Mouse (Mus musculus): ENCODE data around the gene Opcml. TPM values are rescaled to one million over a fixed set of nuclear protein-coding genes. Genes with fewer than 3 reads are reported as not detected.

Gene Opcml
- total and polyA plus RNA-seq, 3 experiments = 0.94 to 1.3 (median 1.2) TPM

DNA sequence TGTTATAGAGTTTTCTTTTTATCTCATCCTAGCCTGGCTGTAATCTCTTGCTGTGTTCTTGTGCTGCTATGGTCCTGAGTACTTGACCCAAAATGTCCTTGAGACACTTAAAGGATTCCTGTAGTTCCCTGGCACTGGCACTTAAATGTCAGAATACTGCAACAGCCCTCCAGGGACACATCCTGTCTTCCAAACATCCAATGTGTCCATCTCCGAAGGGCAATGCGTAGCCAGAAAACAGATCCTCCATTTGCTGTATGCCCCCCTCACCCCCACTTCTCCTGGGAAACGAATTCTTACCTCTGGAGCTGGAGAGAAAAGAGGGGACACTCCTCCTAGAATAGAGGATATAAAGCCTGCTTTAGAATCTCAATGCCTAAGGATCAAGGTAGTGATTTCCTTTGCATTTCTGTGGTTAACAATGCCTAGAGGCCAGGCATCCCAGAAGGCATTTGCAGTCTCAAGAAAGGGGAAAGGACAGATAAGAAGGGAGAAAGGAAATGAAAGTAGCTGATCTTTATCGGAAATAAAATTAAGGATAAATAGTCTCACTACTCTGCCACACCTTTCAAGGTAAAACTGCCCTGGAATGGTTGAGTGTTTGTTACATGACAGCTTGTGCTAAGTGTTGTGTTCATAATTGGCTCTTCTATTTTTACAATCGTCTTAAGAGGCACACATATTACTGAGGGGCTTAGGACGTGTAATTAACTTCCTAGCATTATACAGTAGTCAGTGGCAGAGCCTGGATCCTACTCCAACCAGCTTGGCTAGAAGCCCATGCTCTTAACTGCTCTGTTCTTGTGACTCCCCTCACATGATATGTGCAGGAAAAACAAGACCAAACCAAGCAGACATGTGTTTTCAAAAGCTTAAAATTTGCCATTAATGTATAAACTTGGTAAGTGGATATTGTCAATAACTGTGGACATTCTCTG is 823.4 kb downstream of the Opcml start:
- DNase-seq = no peak
- Histone ChIP-seq H3K27ac (no peak overlapping the region), H3K4me1 (ENCODE audit: control insufficient read depth, insufficient read depth, low read length) (no peaks in the 10 kb centered on the region; the same call in 1 of the 2 replicates), H3K9ac (ENCODE audit: low read depth, low read length) (no peak overlapping the region), H3K27me3 (ENCODE audit: control insufficient read depth, insufficient read depth, low read length) (no peaks in the 10 kb centered on the region), H3K79me2 (replicated peaks; ENCODE audit: control insufficient read depth, insufficient read depth, low read length) (no peaks in the 10 kb centered on the region), H3K36me3 (ENCODE audit: control insufficient read depth, insufficient read depth, low read length) (no peaks in the 10 kb centered on the region), H3K4me3 (no peak overlapping the region)
- intact Hi-C loops (cut with DNase I) = no loop called here
- no peak for TF ChIP-seq CTCF (IDR thresholded peaks at IDR 0.05)
- TF ChIP-seq POLR2A (IDR thresholded peaks at IDR 0.05; ENCODE audit: insufficient read depth, low read depth, low read length) = no peak
- TF ChIP-seq EP300 (IDR thresholded peaks at IDR 0.05; ENCODE audit: insufficient read depth, low read depth, low read length) = no peak
- 42% methylated on average over 6 of the region's 6 CpGs for WGBS

- intact Hi-C loops (cut with DNase I) = no loop called here
- TF ChIP-seq EP300 (IDR thresholded peaks at IDR 0.05; ENCODE audit: insufficient read depth, low read depth, low read length) = no peak
- no peak for TF ChIP-seq POLR2A (IDR thresholded peaks at IDR 0.05; ENCODE audit: insufficient read depth, low read depth, low read length)
- no peak for TF ChIP-seq CTCF (IDR thresholded peaks at IDR 0.05)
- H3K4me3 ChIP-seq = no peak overlapping the region
- no peak overlapping the region for H3K9ac ChIP-seq (ENCODE audit: low read depth, low read length)
- no peaks in the 10 kb centered on the region for H3K36me3 ChIP-seq (ENCODE audit: control insufficient read depth, insufficient read depth, low read length)
- no peaks in the 10 kb centered on the region for H3K27me3 ChIP-seq (ENCODE audit: control insufficient read depth, insufficient read depth, low read length)
- no peak overlapping the region for H3K27ac ChIP-seq
- H3K4me1 ChIP-seq (ENCODE audit: control insufficient read depth, insufficient read depth, low read length) = no peaks in the 10 kb centered on the region; the same call in 1 of the 2 replicates
- no peaks in the 10 kb centered on the region for H3K79me2 ChIP-seq (replicated peaks; ENCODE audit: control insufficient read depth, insufficient read depth, low read length)
- DNase-seq = no peak
Measured at GRCm38 (mm10) chr9:28615447-28615846, 824.9 kb downstream of the Opcml start.

GRCm38 (mm10) chr9:28617666-28618065 is 827.1 kb downstream of the Opcml start:
- no peak overlapping the region for H3K27ac ChIP-seq
- no peak overlapping the region for H3K4me3 ChIP-seq
- H3K27me3 ChIP-seq (ENCODE audit: control insufficient read depth, insufficient read depth, low read length) = no peaks in the 10 kb centered on the region
- TF ChIP-seq CTCF (IDR thresholded peaks at IDR 0.05) (no peak), POLR2A (IDR thresholded peaks at IDR 0.05; ENCODE audit: insufficient read depth, low read depth, low read length) (no peak), EP300 (IDR thresholded peaks at IDR 0.05; ENCODE audit: insufficient read depth, low read depth, low read length) (no peak)
- no peaks in the 10 kb centered on the region for H3K36me3 ChIP-seq (ENCODE audit: control insufficient read depth, insufficient read depth, low read length)
- WGBS = 65% methylated on average over 1 of the region's 1 CpGs
- DNase-seq = no peak
- intact Hi-C loops (cut with DNase I) = no loop called here
- H3K4me1 ChIP-seq (ENCODE audit: control insufficient read depth, insufficient read depth, low read length) = no peaks in the 10 kb centered on the region; the same call in 1 of the 2 replicates
- no peaks in the 10 kb centered on the region for H3K79me2 ChIP-seq (replicated peaks; ENCODE audit: control insufficient read depth, insufficient read depth, low read length)
- H3K9ac ChIP-seq (ENCODE audit: low read depth, low read length) = no peak overlapping the region

- H3K79me2 ChIP-seq (replicated peaks; ENCODE audit: control insufficient read depth, insufficient read depth, low read length) = no peaks in the 10 kb centered on the region
- H3K4me1 ChIP-seq (ENCODE audit: control insufficient read depth, insufficient read depth, low read length) = no peaks in the 10 kb centered on the region; the same call in 1 of the 2 replicates
- H3K4me3 ChIP-seq = no peak overlapping the region
- TF ChIP-seq CTCF (IDR thresholded peaks at IDR 0.05) (no peak), EP300 (IDR thresholded peaks at IDR 0.05; ENCODE audit: insufficient read depth, low read depth, low read length) (no peak), POLR2A (IDR thresholded peaks at IDR 0.05; ENCODE audit: insufficient read depth, low read depth, low read length) (no peak)
- no peak overlapping the region for H3K9ac ChIP-seq (ENCODE audit: low read depth, low read length)
- WGBS = 69% methylated on average over 2 of the region's 2 CpGs
- no peaks in the 10 kb centered on the region for H3K27me3 ChIP-seq (ENCODE audit: control insufficient read depth, insufficient read depth, low read length)
- intact Hi-C loops (cut with DNase I) = no loop called here
- DNase-seq = no peak
- H3K27ac ChIP-seq = no peak overlapping the region
- no peaks in the 10 kb centered on the region for H3K36me3 ChIP-seq (ENCODE audit: control insufficient read depth, insufficient read depth, low read length)
Measured at GRCm38 (mm10) chr9:28618186-28618892, 827.8 kb downstream of the Opcml start.

- intact Hi-C loops (cut with DNase I) = no loop called here
- Histone ChIP-seq H3K36me3 (ENCODE audit: control insufficient read depth, insufficient read depth, low read length) (no peaks in the 10 kb centered on the region), H3K27ac (no peak overlapping the region), H3K9ac (ENCODE audit: low read depth, low read length) (no peak overlapping the region), H3K79me2 (replicated peaks; ENCODE audit: control insufficient read depth, insufficient read depth, low read length) (no peaks in the 10 kb centered on the region), H3K4me3 (no peak overlapping the region), H3K4me1 (ENCODE audit: control insufficient read depth, insufficient read depth, low read length) (no peaks in the 10 kb centered on the region), H3K27me3 (ENCODE audit: control insufficient read depth, insufficient read depth, low read length) (no peaks in the 10 kb centered on the region)
- 91% methylated on average over 1 of the region's 1 CpGs for WGBS
- DNase-seq = no peak
- no peak for TF ChIP-seq POLR2A (IDR thresholded peaks at IDR 0.05; ENCODE audit: insufficient read depth, low read depth, low read length)
- no peak for TF ChIP-seq EP300 (IDR thresholded peaks at IDR 0.05; ENCODE audit: insufficient read depth, low read depth, low read length)
- no peak for TF ChIP-seq CTCF (IDR thresholded peaks at IDR 0.05)
Measured at GRCm38 (mm10) chr9:28621939-28622338, 831.4 kb downstream of the Opcml start.
